Mouse (Mus musculus) forebrain, embryonic 10.5 days (tissue): Measurements from ENCODE around the gene Mlph. TPM values are rescaled to one million over a fixed set of nuclear protein-coding genes. Genes with fewer than 3 reads are reported as not detected.

ENCODE experiments used
- DNase-seq: peaks from one replicate; pipeline ENCODE4 v3.0.0-alpha.2; 2017; ENCODE audit warnings: low spot score; ENCODE audit errors: extremely low spot score
- H3K27ac ChIP-seq: fragments of 300-500 bp; sonication (generic); 2 replicates; pipeline ENCODE4 v1.5.1; 2016; ENCODE audit warnings: mild to moderate bottlenecking
- H3K27me3 ChIP-seq: fragments of 300-500 bp; sonication (generic); 2 replicates; pipeline ENCODE4 v1.6.1; 2016; ENCODE audit warnings: mild to moderate bottlenecking; ENCODE audit not compliant: poor library complexity, severe bottlenecking
- H3K36me3 ChIP-seq: fragments of 300-500 bp; sonication (generic); replicated peaks from 2 replicates; pipeline ENCODE4 v1.6.1; 2016; ENCODE audit warnings: mild to moderate bottlenecking, moderate library complexity
- H3K4me1 ChIP-seq: fragments of 300-500 bp; sonication (generic); 2 replicates; pipeline ENCODE4 v1.6.1; 2016
- H3K4me3 ChIP-seq: fragments of 300-500 bp; sonication (generic); 2 replicates; pipeline ENCODE4 v1.5.1; 2016; ENCODE audit warnings: mild to moderate bottlenecking, moderate library complexity
- H3K9me3 ChIP-seq: fragments of 300-500 bp; sonication (generic); 2 replicates; pipeline ENCODE4 v1.6.1; 2016; ENCODE audit warnings: mild to moderate bottlenecking, moderate library complexity
- WGBS: fragments of 180-500 bp; shearing (Covaris S2); methylation state at CpG from one replicate; pipeline ENCODE4 v1.1.7; 2016; 5-methylcytosine and 5-hydroxymethylcytosine counted together
- polyA plus RNA-seq: library from polyadenylated mRNA; unstranded; fragments of >200 nt; fragmentation: Nextera tagmentation; extraction: Ambion mirVana; gene quantifications from 2 replicates; pipeline ENCODE4 v1.2.1, GENCODE M21; 2016

Mlph gene
- polyA plus RNA-seq, result 0.06 and 0.17 TPM in 2 replicates

DNA sequence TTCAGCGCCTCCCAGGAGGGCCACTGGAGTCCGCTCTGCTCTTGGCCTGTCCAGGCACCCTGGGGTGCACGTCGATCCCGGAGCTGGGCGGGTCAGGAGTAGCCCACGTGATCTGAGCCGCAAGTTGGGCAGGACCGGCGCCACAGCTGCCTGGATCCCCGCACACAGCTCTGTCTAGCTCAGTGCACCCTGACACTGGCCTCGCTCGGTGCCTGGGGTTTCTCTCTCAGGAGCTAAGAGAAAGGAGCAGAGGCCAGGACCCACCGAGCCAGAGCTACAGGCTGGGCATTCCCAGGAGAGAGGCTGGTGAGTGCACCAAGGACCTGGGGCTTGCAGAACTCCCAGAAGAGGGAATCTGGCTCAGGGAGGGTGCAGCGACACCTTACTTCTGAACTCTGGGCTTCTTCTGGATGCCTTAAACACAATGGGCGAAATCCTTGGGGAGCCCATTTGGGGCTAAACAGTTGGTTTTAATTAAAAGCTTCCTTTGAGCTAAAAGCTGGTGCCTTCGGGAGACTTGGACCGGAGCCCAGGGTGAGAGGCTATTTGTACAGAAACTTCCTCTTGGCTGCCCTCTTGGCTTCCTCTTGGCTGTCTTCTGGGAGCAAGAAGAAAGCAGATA lies at the start of gene Mlph:
Gene Mlph (plus strand): TSS at position 138 of the 622 bp plus-strand sequence.
- peak; percentile 20 for DNase-seq
- H3K27ac ChIP-seq, result peak within 1 kb of the TSS; percentile 48; the same call in 1 of the 2 replicates
- H3K4me3 ChIP-seq, result peak within 1 kb of the TSS; percentile 43

DNA sequence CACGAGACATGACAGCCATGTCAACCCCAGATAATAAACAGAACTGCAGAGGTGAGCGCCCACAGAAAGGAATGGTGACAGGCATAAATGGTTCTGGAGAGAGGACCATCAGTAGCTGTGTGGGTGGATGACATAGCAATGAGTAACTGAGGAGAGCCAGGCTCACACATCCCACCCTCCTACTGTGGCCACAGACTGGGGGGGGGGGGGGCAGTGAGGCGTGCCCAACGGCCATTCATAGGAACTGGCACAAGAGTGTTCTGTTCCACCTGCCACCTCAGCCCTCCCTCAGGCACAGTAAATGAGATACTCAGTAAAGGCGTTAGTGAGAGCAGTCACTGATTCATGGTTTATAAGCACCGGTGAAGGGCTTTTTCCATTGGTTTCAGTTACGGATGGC lies 48.2 kb upstream of the Mlph start:
- 92% methylated on average over 7 of the region's 7 CpGs for WGBS
- no peak for DNase-seq
- no peaks in the 10 kb centered on the region for H3K27me3 ChIP-seq
- H3K9me3 ChIP-seq, result peaks cover 2% of the 10 kb centered on the region
- H3K36me3 ChIP-seq, result no peaks in the 10 kb centered on the region
- no peak overlapping the region for H3K4me3 ChIP-seq
- H3K4me1 ChIP-seq, result no peaks in the 10 kb centered on the region
- H3K27ac ChIP-seq, result no peak overlapping the region

More for the DNA sequence above, at the start of gene Mlph:
- Histone ChIP-seq H3K27me3 (peaks cover 33% of the 10 kb centered on the region), H3K9me3 (peaks cover 7% of the 10 kb centered on the region), H3K4me1 (peaks cover 16% of the 10 kb centered on the region), H3K36me3 (no peaks in the 10 kb centered on the region)
- 9% methylated on average over 18 of the region's 18 CpGs for WGBS

DNA sequence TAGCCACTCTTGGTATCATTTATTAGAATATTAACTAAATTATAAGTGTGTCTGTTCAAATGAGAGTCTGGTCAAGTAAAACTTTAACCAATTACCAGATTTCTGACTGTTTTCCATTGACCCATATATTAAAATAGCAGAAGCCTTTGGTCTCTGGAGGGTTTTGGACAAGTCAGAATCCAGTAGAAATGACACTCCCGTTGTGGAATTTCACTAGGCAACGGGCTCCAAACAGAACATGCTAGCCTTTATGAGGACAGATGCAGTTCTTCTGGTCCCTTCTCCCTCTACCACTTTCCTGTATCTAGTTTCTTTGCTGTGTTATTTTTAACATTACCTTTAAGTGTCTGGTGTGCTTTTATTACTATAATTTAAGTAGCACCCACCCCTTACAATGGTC lies 44.3 kb upstream of the Mlph start:
- H3K27ac ChIP-seq, result no peak overlapping the region
- no peaks in the 10 kb centered on the region for H3K27me3 ChIP-seq
- WGBS, result 87% methylated on average over 2 of the region's 2 CpGs
- H3K4me3 ChIP-seq, result no peak overlapping the region
- no peak for DNase-seq
- no peaks in the 10 kb centered on the region for H3K36me3 ChIP-seq
- H3K9me3 ChIP-seq, result peaks cover 5% of the 10 kb centered on the region; the same call in 1 of the 2 replicates
- H3K4me1 ChIP-seq, result no peaks in the 10 kb centered on the region

DNA sequence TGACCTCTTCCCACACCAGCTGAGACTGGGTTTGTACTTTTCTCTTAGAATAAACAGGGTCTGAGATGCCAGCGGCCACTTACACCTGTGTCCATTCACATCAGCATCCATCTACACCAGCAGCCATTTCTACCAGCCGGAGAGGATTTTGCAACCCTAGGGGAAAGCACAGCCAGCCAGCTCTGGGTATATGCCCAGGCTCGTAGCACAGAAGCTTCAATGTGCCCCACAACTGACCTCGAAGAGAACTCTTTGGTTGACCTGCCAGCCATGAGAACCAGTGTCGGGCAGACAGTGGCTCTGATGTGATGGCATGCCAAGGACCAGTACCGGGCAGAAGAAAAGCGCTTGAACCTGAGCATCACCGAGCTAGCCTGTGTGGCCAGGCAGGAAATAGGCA lies 39.5 kb upstream of the Mlph start:
- Histone ChIP-seq H3K36me3 (no peaks in the 10 kb centered on the region), H3K4me3 (no peak overlapping the region), H3K27ac (no peak overlapping the region), H3K9me3 (peaks cover 5% of the 10 kb centered on the region; the same call in 1 of the 2 replicates), H3K4me1 (no peaks in the 10 kb centered on the region), H3K27me3 (no peaks in the 10 kb centered on the region)
- WGBS, result 87% methylated on average over 8 of the region's 8 CpGs
- no peak for DNase-seq

DNA sequence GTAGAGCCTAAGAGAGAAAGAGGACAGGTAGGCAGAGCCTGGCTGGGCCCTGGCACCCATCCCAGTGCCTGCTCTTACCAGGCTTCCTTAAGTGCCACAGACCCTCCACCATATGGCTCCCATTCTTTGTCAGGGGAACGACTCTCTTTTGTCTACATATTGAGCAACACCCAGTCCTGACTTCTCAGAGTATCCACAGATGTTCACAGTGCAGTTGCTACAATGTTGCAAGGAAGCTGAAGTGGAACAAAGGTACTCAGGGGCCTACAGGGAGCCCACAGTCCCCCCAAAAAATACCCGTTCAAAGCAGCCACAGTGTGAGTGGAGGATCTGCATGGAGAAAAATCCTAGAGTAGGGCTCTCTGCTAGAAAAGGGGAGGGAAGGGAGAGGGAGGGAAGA lies 38.9 kb upstream of the Mlph start:
- H3K27ac ChIP-seq, result no peak overlapping the region
- peaks cover 5% of the 10 kb centered on the region; the same call in 1 of the 2 replicates for H3K9me3 ChIP-seq
- H3K27me3 ChIP-seq, result no peaks in the 10 kb centered on the region
- no peak for DNase-seq
- no peak overlapping the region for H3K4me3 ChIP-seq
- no peaks in the 10 kb centered on the region for H3K36me3 ChIP-seq
- 73% methylated on average over 2 of the region's 2 CpGs for WGBS
- no peaks in the 10 kb centered on the region for H3K4me1 ChIP-seq

DNA sequence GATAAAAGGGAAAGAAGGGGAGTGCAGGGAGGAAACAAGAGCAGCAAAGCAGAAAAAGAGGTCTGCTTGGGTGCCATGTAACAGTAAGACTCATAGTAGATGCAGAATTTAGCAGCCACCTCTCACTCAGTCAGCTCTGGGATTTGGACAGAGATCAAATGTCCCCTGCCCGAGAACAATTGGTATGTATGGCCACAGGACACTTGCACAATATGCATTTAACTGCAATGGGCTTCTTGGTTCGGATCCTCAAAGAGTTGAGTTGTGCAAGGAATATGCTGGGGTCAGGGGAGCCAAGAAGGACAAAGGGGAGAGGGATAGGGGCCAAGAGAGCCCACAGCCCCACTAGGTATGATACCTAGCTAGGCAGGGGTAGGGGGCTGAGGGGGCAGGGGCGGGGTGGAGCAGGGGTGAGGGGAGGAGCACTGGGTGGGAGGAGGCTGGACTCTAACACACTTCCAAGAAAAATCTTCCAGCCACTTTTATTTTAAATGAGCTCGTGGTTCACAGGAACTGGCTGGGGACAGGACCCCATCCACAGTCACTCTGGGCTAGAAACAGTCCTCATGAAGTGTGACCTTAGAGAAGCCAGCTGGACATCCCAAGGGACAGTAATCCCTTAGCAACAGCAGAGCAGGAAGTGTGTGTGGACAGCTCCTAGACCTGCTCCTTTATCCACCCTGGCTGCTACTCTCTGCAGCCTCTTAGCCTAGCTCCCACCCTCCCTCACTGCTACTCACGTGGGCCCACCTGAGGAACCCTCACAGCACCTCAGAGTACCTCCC lies 38.2 kb upstream of the Mlph start:
- H3K36me3 ChIP-seq, result no peaks in the 10 kb centered on the region
- H3K27ac ChIP-seq, result no peak overlapping the region
- peaks cover 5% of the 10 kb centered on the region; the same call in 1 of the 2 replicates for H3K9me3 ChIP-seq
- H3K4me3 ChIP-seq, result no peak overlapping the region
- 69% methylated on average over 5 of the region's 5 CpGs for WGBS
- DNase-seq, result no peak
- H3K27me3 ChIP-seq, result no peaks in the 10 kb centered on the region
- H3K4me1 ChIP-seq, result no peaks in the 10 kb centered on the region

DNA sequence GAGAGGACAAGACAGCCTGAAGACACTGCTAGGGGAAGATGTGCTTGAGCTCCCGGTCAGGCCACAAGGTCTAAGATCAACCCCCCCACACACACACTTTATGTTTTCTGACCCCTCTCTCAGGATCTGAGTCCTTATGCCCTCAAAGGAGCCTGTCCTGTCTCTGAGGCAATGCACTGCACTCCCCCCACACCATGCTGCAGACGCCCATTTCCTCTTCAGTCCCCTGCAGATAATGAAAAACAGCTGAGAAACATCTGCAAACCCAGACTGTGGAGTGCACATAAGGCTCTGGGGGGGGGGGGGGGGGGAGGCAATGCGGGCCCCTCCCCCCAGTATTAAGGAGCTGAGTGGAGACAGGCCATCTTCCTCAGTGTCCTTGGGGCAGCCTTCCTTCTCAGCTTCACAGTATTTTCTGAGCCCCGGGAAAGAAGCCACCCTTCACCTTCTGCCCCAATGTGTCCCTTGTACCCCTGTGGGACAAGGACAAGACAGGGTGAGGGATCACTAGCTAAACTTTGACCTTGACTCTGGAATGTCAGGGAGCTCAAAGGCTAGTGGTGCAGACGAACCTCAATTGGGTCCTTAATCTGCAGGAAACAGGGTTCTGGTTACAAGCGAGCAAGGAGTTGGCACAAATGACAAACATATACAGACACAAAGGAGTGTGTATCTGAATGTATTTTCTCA lies 29.0 kb upstream of the Mlph start:
- Histone ChIP-seq H3K9me3 (peaks cover 11% of the 10 kb centered on the region; the same call in 1 of the 2 replicates), H3K36me3 (no peaks in the 10 kb centered on the region), H3K4me1 (peaks cover 11% of the 10 kb centered on the region; the same call in 1 of the 2 replicates), H3K27ac (peak overlapping the region; percentile 68; the same call in 1 of the 2 replicates), H3K27me3 (no peaks in the 10 kb centered on the region), H3K4me3 (no peak overlapping the region)
- 56% methylated on average over 6 of the region's 6 CpGs for WGBS
- no peak for DNase-seq

DNA sequence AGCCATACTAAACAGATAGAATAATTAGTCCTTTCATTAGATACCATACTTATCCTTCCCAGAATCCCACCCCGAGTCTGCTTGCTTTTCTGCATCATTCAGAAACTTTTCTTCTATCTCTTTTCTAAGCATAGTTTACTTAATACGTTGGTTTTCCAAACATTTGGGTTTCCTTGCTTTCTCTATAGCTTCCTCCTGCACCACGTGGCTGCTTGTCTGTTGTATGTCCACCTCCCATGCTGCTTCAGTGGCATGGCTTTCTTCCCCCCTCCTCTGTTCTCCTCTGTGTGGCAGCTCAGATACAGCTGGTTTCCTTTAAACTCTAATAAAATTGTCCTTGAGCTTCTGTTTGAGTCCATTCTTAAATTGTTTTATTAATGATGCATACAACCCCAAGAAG lies 20.4 kb upstream of the Mlph start:
- 78% methylated on average over 3 of the region's 3 CpGs for WGBS
- Histone ChIP-seq H3K4me3 (no peak overlapping the region), H3K36me3 (no peaks in the 10 kb centered on the region), H3K27me3 (no peaks in the 10 kb centered on the region), H3K9me3 (peaks cover 16% of the 10 kb centered on the region), H3K27ac (no peak overlapping the region), H3K4me1 (peaks cover 4% of the 10 kb centered on the region; the same call in 1 of the 2 replicates)
- DNase-seq, result no peak

DNA sequence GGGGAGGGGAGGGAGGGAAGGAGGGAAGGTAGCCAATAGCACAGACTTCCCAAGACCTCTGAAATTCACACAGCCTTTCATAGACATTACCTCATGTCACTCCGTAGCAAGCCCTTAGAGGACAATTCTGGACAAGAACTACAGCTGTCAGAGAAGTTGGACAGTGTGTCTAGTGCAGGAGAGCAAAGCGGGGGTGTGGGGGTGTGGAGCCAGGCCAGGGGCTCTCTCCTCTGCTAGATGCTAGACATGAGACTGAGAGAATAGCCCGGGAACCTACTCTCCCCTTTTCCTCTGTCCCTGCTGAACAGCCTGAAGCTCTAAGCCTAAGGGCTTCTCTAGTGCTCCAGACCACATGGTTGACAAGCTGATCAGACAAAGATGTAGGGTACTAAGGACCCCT lies 19.9 kb upstream of the Mlph start:
- peaks cover 4% of the 10 kb centered on the region; the same call in 1 of the 2 replicates for H3K4me1 ChIP-seq
- peaks cover 16% of the 10 kb centered on the region for H3K9me3 ChIP-seq
- no peak overlapping the region for H3K4me3 ChIP-seq
- H3K27me3 ChIP-seq, result no peaks in the 10 kb centered on the region
- no peak overlapping the region for H3K27ac ChIP-seq
- WGBS, result 82% methylated on average over 3 of the region's 3 CpGs
- H3K36me3 ChIP-seq, result no peaks in the 10 kb centered on the region
- DNase-seq, result no peak

DNA sequence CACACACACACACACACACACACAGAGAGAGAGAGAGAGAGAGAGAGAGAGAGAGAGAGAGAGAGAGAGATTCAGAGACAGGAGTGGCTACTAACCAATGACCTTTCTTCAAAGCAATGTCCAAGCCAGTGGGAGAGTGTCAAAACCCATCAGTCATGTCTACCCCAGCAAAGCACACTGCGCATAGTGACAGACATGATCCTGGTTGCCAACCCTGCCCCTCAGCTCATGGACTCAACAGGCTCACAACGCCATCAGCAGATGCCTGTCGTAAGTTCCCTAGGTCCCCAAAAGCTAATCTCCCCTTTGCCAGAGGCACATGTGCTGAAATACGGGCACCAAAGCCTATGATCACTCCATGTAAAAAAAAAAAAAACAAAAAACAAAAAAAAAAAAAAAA lies 18.6 kb upstream of the Mlph start:
- 90% methylated on average over 4 of the region's 4 CpGs for WGBS
- H3K36me3 ChIP-seq, result no peaks in the 10 kb centered on the region
- no peak overlapping the region for H3K27ac ChIP-seq
- H3K27me3 ChIP-seq, result no peaks in the 10 kb centered on the region
- peaks cover 8% of the 10 kb centered on the region; the same call in 1 of the 2 replicates for H3K4me1 ChIP-seq
- no peak overlapping the region for H3K4me3 ChIP-seq
- peaks cover 6% of the 10 kb centered on the region for H3K9me3 ChIP-seq
- no peak for DNase-seq

DNA sequence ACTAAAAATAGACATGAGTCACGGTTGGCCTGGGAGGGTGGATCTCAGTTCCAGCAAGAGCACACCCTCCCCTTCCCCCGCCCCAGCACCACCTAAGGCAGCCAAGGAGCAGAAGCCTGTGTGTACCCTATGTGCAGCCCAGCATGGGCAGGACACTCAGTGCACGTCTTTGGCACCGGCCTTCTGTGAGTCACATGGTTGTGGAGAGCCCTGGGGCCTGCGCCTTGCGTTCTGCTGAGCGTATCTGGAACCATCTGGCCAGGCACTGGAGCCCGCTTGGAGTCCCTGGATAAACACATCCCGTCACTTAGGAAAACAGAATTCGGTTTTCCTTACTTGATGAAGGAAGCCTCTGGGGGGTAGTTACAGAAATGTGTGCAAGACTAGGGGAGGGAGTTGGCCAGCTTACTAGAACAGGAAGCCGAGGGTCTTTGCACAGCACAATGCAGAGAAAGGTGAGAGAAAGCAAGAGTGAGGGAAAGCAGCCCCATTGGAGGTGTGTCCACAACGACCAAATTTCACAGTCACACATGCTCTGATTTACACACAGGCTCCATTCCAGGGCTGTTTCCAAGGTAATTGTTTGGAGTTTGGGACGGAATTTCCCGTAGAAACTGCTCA lies 18.0 kb upstream of the Mlph start:
- Histone ChIP-seq H3K27ac (no peak overlapping the region), H3K4me1 (peaks cover 11% of the 10 kb centered on the region; the same call in 1 of the 2 replicates), H3K4me3 (no peak overlapping the region), H3K9me3 (no peaks in the 10 kb centered on the region; the same call in 1 of the 2 replicates), H3K27me3 (no peaks in the 10 kb centered on the region), H3K36me3 (no peaks in the 10 kb centered on the region)
- DNase-seq, result no peak
- 79% methylated on average over 14 of the region's 14 CpGs for WGBS

DNA sequence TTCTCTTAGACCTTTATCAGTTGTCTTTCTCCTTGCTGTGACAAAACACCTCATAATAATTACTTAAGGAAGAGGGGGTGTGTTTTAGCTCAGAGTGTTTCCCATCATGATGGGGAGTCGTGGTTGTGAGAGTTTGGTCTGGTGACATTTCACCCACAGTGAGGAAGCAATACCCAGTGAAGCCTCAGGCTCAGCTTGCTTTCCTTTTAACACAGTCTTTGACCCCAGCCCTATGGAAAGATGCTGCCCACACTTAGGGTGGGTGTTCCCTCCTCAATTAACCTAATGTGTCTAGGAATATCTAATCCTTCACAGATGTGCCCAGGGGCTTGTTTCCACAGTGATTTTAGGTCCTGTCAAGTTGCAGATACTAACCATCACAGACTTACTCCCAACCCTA lies 16.9 kb upstream of the Mlph start:
- Histone ChIP-seq H3K4me1 (peaks cover 11% of the 10 kb centered on the region; the same call in 1 of the 2 replicates), H3K27ac (no peak overlapping the region), H3K4me3 (no peak overlapping the region), H3K36me3 (no peaks in the 10 kb centered on the region), H3K27me3 (no peaks in the 10 kb centered on the region), H3K9me3 (no peaks in the 10 kb centered on the region)
- DNase-seq, result no peak
- WGBS, result 64% methylated on average over 1 of the region's 1 CpGs
